Mouse (Mus musculus): ENCODE results near the gene Dtd2. TPM values are rescaled to one million over a fixed set of nuclear protein-coding genes. Genes with fewer than 3 reads are reported as not detected.

Dtd2 gene
- polyA plus RNA-seq, 1 experiment = 0.11 TPM

DNA sequence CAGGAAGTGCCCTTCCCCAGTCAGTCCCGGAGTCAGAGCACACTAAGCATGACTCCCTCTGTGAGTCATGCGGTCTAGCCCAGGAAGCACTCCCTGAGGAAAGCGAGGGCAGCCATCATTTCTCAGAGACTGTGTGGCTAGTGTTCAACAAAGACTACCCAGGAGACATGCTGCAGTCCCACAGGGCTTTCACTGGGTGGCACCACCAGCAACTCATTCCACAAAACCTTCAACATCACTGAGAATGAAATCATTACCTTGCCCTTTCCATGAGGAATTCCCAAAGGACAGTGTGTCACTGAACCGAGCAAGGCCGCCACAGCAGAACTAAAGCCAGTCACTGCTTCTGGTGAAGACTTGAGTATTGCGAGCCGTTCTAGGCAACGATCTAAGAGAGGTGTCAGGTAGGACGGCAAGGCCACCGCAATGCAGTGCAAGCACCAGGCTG, 58.8 kb downstream of the Dtd2 start:
- peaks cover 2% of the 10 kb centered on the region; the same call in 1 of the 2 replicates for H3K9me3 ChIP-seq (ENCODE audit: control insufficient read depth, low read length)
- no peaks in the 10 kb centered on the region for H3K4me1 ChIP-seq (ENCODE audit: control insufficient read depth)
- H3K4me3 ChIP-seq (replicated peaks) = no peak overlapping the region
- TF ChIP-seq GATA1 (IDR thresholded peaks at IDR 0.05; ENCODE audit: low read length) (no peak), TAL1 (IDR thresholded peaks at IDR 0.05; ENCODE audit: low read length) (no peak)
- peaks cover 85% of the 10 kb centered on the region for H3K36me3 ChIP-seq (ENCODE audit: control insufficient read depth)
- no peaks in the 10 kb centered on the region for H3K27me3 ChIP-seq (ENCODE audit: control insufficient read depth)

DNA sequence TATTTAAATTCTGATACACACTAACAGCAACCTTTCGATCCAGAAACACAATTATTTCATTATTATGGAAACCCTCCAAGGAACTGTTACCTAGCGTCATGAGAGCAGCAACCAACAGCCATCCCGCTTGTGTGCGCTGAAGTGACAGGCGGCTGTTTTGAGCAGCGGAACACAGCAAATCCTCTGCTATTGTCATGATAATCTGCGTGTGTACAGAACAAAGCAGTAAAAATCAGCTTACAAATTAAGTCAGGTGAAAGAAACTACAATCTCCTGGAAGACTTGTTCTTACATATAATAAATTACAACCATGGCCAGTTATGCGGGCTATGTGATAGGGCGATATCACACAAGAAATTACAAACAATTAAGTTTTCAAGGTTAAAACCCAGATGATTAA, 61.0 kb downstream of the Dtd2 start:
- H3K36me3 ChIP-seq (ENCODE audit: control insufficient read depth) = peaks cover 70% of the 10 kb centered on the region
- peaks cover 2% of the 10 kb centered on the region; the same call in 1 of the 2 replicates for H3K9me3 ChIP-seq (ENCODE audit: control insufficient read depth, low read length)
- TF ChIP-seq TAL1 (IDR thresholded peaks at IDR 0.05; ENCODE audit: low read length) (no peak), GATA1 (IDR thresholded peaks at IDR 0.05; ENCODE audit: low read length) (no peak)
- no peak overlapping the region for H3K4me3 ChIP-seq (replicated peaks)
- H3K27me3 ChIP-seq (ENCODE audit: control insufficient read depth) = no peaks in the 10 kb centered on the region
- no peaks in the 10 kb centered on the region for H3K4me1 ChIP-seq (ENCODE audit: control insufficient read depth)

DNA sequence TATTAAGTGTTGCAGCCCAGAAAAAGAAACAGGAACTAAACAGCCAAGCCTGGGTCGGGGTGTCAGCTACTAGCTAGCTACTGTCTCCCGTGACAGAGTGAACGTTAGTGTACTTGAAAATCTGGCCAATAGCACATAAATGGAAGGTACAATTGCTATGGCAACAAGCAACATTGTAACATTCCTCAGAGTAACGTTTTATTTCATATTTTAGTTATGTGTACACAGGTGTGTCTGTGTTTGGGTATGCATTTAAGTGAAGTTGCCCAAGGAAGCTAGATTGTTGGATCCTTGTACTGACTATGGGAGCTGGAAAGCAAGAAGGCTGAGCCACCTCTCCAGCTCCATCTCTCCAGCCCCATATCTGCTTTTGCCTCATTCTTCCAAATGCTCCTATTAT, 66.5 kb downstream of the Dtd2 start:
- H3K9me3 ChIP-seq (ENCODE audit: control insufficient read depth, low read length) = no peaks in the 10 kb centered on the region
- peaks cover 61% of the 10 kb centered on the region for H3K36me3 ChIP-seq (ENCODE audit: control insufficient read depth)
- TF ChIP-seq TAL1 (IDR thresholded peaks at IDR 0.05; ENCODE audit: low read length) (no peak), GATA1 (IDR thresholded peaks at IDR 0.05; ENCODE audit: low read length) (no peak)
- no peaks in the 10 kb centered on the region for H3K27me3 ChIP-seq (ENCODE audit: control insufficient read depth)
- no peak overlapping the region for H3K4me3 ChIP-seq (replicated peaks)
- no peaks in the 10 kb centered on the region for H3K4me1 ChIP-seq (ENCODE audit: control insufficient read depth)

Other genes with a start within 250 kb of the Dtd2 start
- 0.40 and 0.52 TPM in 2 replicates for gene Hectd1, start 177.0 kb downstream of the Dtd2 start, polyA plus RNA-seq (2012)
- 0.07 and 0.20 TPM in 2 replicates for gene Heatr5a, start 35.2 kb downstream of the Dtd2 start, polyA plus RNA-seq (2012)
- not detected in 2 replicates for gene Gpr33, start 21.6 kb upstream of the Dtd2 start, polyA plus RNA-seq (2012)
- 0.38 and 0.46 TPM in 2 replicates for gene Nubpl, start 91.2 kb upstream of the Dtd2 start, polyA plus RNA-seq (2012)